Mouse (Mus musculus) stomach, postnatal 0 days (tissue): ENCODE data around the gene Ap1m1.

Experiments
- CTCF ChIP-seq: IDR thresholded peaks from 2 replicates; pipeline ENCODE4 v1.5.1; 2016; ENCODE audit warnings: antibody characterized with exemption, low read depth, mild to moderate bottlenecking, moderate library complexity
- EP300 ChIP-seq: optimal IDR thresholded peaks from 2 replicates; pipeline ENCODE3; 2016; ENCODE audit warnings: antibody characterized with exemption

- TF ChIP-seq CTCF (no peak), EP300 (no peak)
Measured at GRCm38 (mm10) chr8:72259862-72260261, 20.0 kb downstream of the Ap1m1 start.
